Mouse (Mus musculus) forebrain, embryonic 13.5 days (tissue): Measurements from ENCODE around the gene Ralb. TPM values are rescaled to one million over a fixed set of nuclear protein-coding genes. Genes with fewer than 3 reads are reported as not detected.

ENCODE experiments used
- ATAC-seq: fragments of 200-750 bp; cut with Nextera tagmentation; 2 replicates; pipeline ENCODE4 v1.8.0; 2017
- H3K27ac ChIP-seq: fragments of 300-500 bp; sonication (generic); 2 replicates; pipeline ENCODE4 v1.5.1; 2015; ENCODE audit warnings: inconsistent platforms, mild to moderate bottlenecking, moderate library complexity
- H3K27me3 ChIP-seq: fragments of 300-500 bp; sonication (generic); 2 replicates; pipeline ENCODE4 v1.6.1; 2015; ENCODE audit warnings: mild to moderate bottlenecking, inconsistent platforms
- H3K36me3 ChIP-seq: fragments of 300-500 bp; sonication (generic); 2 replicates; pipeline ENCODE4 v1.6.1; 2015; ENCODE audit warnings: mild to moderate bottlenecking, inconsistent platforms; ENCODE audit not compliant: poor library complexity, severe bottlenecking
- H3K4me1 ChIP-seq: fragments of 300-500 bp; sonication (generic); 2 replicates; pipeline ENCODE4 v1.6.1; 2015; ENCODE audit warnings: inconsistent platforms
- H3K4me2 ChIP-seq: fragments of 300-500 bp; sonication (generic); 2 replicates; pipeline ENCODE4 v1.6.1; 2015; ENCODE audit warnings: inconsistent platforms, mild to moderate bottlenecking, moderate library complexity
- H3K4me3 ChIP-seq: fragments of 300-500 bp; sonication (generic); 2 replicates; pipeline ENCODE4 v1.5.1; 2015; ENCODE audit warnings: mild to moderate bottlenecking, inconsistent platforms
- H3K9ac ChIP-seq: fragments of 300-500 bp; sonication (generic); 2 replicates; pipeline ENCODE4 v1.6.1; 2015; ENCODE audit warnings: mild to moderate bottlenecking, inconsistent platforms
- H3K9me3 ChIP-seq: fragments of 300-500 bp; sonication (generic); replicated peaks from 2 replicates; pipeline ENCODE4 v1.6.1; 2016; ENCODE audit warnings: inconsistent platforms
- WGBS: fragments of 180-500 bp; shearing (Covaris S2); methylation state at CpG from one replicate; pipeline ENCODE4 v1.1.7; 2015; 5-methylcytosine and 5-hydroxymethylcytosine counted together
- polyA plus RNA-seq: library from polyadenylated mRNA; unstranded; fragments of >200 nt; fragmentation: Nextera tagmentation; extraction: Ambion mirVana; gene quantifications from 2 replicates; pipeline ENCODE4 v1.2.1, GENCODE M21; 2015

The Ralb gene
- polyA plus RNA-seq, 1 experiment from 2014 or later, result 51.0 TPM

DNA sequence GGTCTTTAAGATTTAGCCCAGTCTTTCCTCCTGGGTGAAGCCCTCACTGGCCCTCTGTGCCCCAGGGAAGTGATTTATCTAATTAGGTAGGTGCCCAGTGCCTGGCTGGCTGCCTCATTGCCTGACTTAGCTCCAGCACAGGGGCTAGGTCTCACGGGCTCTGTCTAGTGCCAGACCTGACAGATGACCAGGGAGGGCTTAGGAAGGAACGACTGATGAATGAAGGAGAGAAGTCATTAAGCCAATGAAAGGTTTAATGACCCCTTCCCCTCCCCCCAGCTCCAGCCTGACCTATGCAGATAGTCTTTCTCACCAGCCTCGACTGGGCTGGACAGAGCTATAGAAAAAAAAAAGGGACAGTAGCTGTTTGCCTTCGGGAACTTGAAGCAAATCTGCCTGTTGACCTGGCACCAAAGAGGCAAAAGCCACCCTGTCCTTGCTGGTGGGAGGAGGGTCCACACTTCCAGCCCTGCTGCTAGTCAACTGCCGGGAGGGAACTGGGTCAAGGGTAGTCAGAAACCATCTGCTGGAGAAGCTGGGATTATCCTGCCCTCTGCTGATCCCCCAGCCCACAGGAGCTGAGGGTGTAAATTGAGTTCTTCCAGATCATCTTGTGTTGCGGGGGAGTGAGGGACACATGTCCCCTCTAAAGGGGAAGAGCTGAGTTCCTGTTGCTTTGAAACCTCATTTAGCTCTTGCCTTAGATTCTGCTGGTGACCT is 80.3 kb downstream of the Ralb start:
- H3K4me3 ChIP-seq, result no peak overlapping the region

DNA sequence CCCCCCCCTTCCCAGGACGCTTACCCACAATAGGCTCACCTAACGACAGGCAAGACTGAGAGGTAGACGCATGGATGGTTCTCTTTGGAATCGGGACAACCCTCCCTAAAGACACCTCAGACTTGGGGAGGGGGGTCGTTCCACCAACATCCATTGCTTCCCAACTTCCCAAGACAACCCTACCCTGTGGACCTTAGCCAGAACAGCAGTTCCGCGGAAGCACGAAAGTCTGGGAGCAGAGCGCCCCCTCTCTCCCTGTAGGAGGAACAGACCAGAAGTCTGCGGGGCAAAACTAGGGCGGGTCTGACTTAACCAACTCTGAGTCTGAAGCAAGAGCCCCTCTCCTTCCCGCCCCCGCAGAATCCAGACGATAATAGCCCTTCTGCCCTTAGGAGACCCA is 81.1 kb downstream of the Ralb start:
- 2% methylated on average over 14 of the region's 14 CpGs for WGBS
- no peak overlapping the region for H3K27ac ChIP-seq
- H3K4me1 ChIP-seq, result peaks cover 36% of the 10 kb centered on the region
- H3K9ac ChIP-seq, result no peak overlapping the region
- ATAC-seq, result peak; percentile 19
- H3K27me3 ChIP-seq, result peaks cover 58% of the 10 kb centered on the region
- no peaks in the 10 kb centered on the region for H3K9me3 ChIP-seq
- H3K4me3 ChIP-seq, result no peak overlapping the region
- no peaks in the 10 kb centered on the region for H3K36me3 ChIP-seq
- H3K4me2 ChIP-seq, result peak overlapping the region; percentile 96

More for the DNA sequence above, 80.3 kb downstream of the Ralb start:
- H3K4me1 ChIP-seq, result peaks cover 28% of the 10 kb centered on the region
- H3K36me3 ChIP-seq, result no peaks in the 10 kb centered on the region
- H3K9ac ChIP-seq, result no peak overlapping the region
- no peak for ATAC-seq
- no peaks in the 10 kb centered on the region for H3K9me3 ChIP-seq
- H3K27me3 ChIP-seq, result peaks cover 50% of the 10 kb centered on the region
- no peak overlapping the region for H3K27ac ChIP-seq
- H3K4me2 ChIP-seq, result no peak overlapping the region
- WGBS, result 44% methylated on average over 6 of the region's 6 CpGs

DNA sequence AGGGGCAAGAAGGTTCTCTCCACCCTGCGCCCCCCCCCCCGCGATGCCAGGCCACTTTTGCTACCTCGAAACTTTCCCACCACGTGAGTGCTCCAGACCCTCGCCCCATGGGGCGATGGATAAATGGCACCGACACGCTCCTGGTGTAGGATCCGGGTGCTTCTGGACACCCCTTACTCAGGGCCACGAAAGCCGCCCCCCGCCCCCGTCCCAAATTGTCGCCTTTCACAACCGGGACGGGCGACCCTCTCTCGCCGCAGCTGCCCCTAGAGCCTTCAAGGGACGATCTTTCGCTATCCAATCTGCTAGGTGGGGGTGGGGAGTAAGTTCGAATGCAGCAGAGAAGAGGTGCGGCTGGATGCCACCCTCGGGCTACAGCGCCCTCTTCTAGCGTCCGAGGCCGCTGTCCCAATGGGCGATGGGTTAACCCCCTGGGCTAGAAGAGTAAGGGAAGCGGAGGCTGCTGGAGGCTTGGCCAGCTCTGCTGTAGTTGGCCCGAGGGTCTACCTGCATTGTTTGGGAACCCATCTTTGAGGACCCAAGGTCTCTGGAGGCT is 82.1 kb downstream of the Ralb start:
- Histone ChIP-seq H3K9me3 (no peaks in the 10 kb centered on the region), H3K36me3 (peaks cover 1% of the 10 kb centered on the region), H3K4me3 (peak overlapping the region; percentile 74), H3K9ac (peak overlapping the region; percentile 89), H3K27me3 (peaks cover 67% of the 10 kb centered on the region), H3K4me1 (peaks cover 44% of the 10 kb centered on the region), H3K4me2 (peak overlapping the region; percentile 96), H3K27ac (no peak overlapping the region)
- peak; percentile 6 for ATAC-seq
- 1% methylated on average over 29 of the region's 32 CpGs for WGBS

DNA sequence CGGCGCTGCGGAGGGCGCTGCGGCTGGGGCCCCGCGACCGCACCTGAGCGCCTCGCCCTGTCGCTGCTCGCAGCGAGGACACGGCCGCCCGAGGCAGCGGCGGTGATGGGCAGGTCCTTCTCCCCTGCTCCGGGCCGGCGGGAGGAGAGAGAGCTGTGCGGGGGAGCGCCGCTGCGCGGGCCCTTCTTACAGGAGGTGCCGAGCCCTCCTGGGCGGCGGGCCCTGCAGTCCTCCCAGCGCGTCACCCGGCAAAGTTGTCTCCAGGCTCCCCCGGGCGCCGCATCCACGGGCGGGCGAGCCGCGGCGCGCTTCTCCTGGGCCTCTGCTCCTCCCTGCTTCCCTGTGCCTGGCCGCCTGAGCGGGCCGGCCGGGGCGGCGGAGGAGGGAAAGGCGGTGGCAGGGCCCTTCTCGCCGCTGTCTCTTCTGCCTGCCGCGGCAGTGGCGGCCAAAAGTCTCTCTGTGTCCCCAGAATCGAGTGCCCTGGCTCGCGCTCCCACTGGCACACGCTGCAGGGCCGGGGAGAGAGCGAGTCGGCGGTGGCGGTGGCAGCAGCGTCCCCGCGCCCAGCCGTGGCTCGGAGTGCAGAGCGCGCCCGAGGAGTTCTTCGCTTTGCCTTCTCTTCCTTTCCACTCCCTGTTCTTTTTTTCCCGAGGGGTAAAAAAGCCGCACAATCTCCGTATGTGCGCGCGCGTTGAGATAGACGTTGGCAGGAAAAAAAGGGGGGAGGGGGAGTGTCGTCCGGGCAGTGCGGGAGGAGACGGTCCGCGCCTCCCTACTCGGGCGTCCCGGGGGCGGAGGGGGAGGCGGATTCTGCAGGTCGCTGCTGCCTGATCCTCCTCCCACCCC is 82.8 kb downstream of the Ralb start, which contains the start of gene Inhbb:
TSS of gene Inhbb (minus strand) at position 673 of the 846 bp plus-strand sequence.
- H3K27ac ChIP-seq, result peak within 1 kb of the TSS; percentile 82
- under 1% methylated on average over 87 of the region's 92 CpGs for WGBS
- peak within 1 kb of the TSS; percentile 74 for H3K4me3 ChIP-seq
- peak within 1 kb of the TSS; percentile 96 for H3K4me2 ChIP-seq
- no peaks in the 10 kb centered on the region for H3K9me3 ChIP-seq
- H3K4me1 ChIP-seq, result peaks cover 51% of the 10 kb centered on the region
- peak; percentile 31 for ATAC-seq
- peaks cover 73% of the 10 kb centered on the region for H3K27me3 ChIP-seq
- H3K36me3 ChIP-seq, result peaks cover 9% of the 10 kb centered on the region
- H3K9ac ChIP-seq, result peak within 1 kb of the TSS; percentile 89

DNA sequence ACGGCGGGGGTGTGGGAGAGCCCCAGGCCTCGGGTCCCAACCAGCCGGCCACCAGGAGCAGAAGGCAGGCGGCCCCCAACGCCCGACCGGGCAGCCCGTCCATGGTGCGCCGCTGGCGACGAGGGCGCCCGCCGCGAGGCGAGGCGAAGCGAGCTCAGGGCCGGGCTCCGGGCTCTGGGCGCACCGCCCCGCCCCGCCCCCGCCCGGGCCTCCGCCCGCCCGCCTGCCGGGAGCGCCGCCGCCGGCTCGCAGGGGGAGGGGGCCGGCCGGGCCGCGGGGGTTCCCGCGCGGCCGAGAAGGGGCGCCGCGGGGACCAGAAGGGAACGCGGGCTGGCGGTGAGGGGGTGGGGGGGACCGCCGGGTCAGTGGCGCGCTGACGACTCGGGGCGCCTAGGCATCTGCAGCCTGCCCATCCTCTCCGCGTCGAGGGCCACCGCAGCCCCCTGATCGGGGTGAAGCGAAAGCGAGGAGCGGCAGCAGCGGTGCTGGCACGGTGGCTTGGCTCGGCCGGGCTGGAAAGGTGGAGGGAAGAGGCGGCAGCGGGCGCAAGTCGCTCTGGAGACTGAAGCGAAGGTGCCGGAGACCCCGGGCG is 83.5 kb downstream of the Ralb start:
- H3K9ac ChIP-seq, result peak overlapping the region; percentile 89
- WGBS, result 1% methylated on average over 15 of the region's 78 CpGs
- H3K9me3 ChIP-seq, result no peaks in the 10 kb centered on the region
- peak overlapping the region; percentile 82 for H3K27ac ChIP-seq
- H3K4me2 ChIP-seq, result peak overlapping the region; percentile 96
- peaks cover 73% of the 10 kb centered on the region for H3K27me3 ChIP-seq
- ATAC-seq, result peak; percentile 50
- peaks cover 13% of the 10 kb centered on the region for H3K36me3 ChIP-seq
- H3K4me1 ChIP-seq, result peaks cover 55% of the 10 kb centered on the region
- H3K4me3 ChIP-seq, result peak overlapping the region; percentile 74

Other genes starting within 250 kb of the Ralb start
- gene Inhbb, start 82.5 kb downstream of the Ralb start, polyA plus RNA-seq, result 4.1 and 4.6 TPM in 2 replicates
- 18.7 and 19.1 TPM in 2 replicates for gene Tmem185b, start 21.4 kb upstream of the Ralb start, polyA plus RNA-seq
- gene Epb41l5, start 144.2 kb upstream of the Ralb start, polyA plus RNA-seq, result 26.2 and 29.0 TPM in 2 replicates